Mouse (Mus musculus) liver, embryonic 14.5 days (tissue): ENCODE results near the gene Nipsnap1. TPM values are rescaled to one million over a fixed set of nuclear protein-coding genes. Genes with fewer than 3 reads are reported as not detected.
A peak's percentile ranks its signal among the peaks of the same experiment; 100 is the strongest.

Source experiments
- ATAC-seq: fragments of 200-750 bp; cut with Nextera tagmentation; 2 replicates; pipeline ENCODE4 v1.8.0; 2017; ENCODE audit warnings: moderate number of reproducible peaks, mild to moderate bottlenecking, moderate library complexity; ENCODE audit not compliant: insufficient read depth
- DNase-seq, 3 experiments: peaks; one replicate each; pipeline ENCODE4 v3.0.0-alpha.2; 2012 to 2013; ENCODE audit warnings: low read depth in 3 of 3, low spot score in 3 of 3
- H3K27ac ChIP-seq: fragments of 300-500 bp; sonication (generic); 2 replicates; pipeline ENCODE4 v1.5.1; 2014; ENCODE audit warnings: moderate library complexity, mild to moderate bottlenecking, control low read depth, inconsistent platforms
- H3K27me3 ChIP-seq: fragments of 300-500 bp; sonication (generic); 2 replicates; pipeline ENCODE4 v1.6.1; 2014; ENCODE audit warnings: mild to moderate bottlenecking, low read length, moderate library complexity; ENCODE audit not compliant: control insufficient read depth, insufficient read depth
- H3K36me3 ChIP-seq: fragments of 300-500 bp; sonication (generic); replicated peaks from 2 replicates; pipeline ENCODE4 v1.6.1; 2014; ENCODE audit warnings: low read depth; ENCODE audit not compliant: control insufficient read depth, insufficient read depth
- H3K4me1 ChIP-seq, 2 experiments: fragments of 200-500 bp in 1 of 2; fragments of 300-500 bp in 1 of 2; sonication (generic) in 1 of 2; replicated peaks; 2 replicates each; pipeline ENCODE4 v1.6.1; 2012 to 2014; ENCODE audit warnings: antibody characterized with exemption in 1 of 2, inconsistent platforms in 1 of 2, low read length in 1 of 2; ENCODE audit not compliant: control insufficient read depth in 2 of 2, insufficient read depth in 2 of 2
- H3K4me2 ChIP-seq: fragments of 300-500 bp; sonication (generic); 2 replicates; pipeline ENCODE4 v1.6.1; 2014; ENCODE audit warnings: low read depth, mild to moderate bottlenecking, control low read depth, moderate library complexity
- H3K4me3 ChIP-seq, 2 experiments: fragments of 200-500 bp in 1 of 2; fragments of 300-500 bp in 1 of 2; sonication (generic) in 1 of 2; 2 replicates each; pipeline ENCODE4 v1.5.1; 2012 to 2014; ENCODE audit warnings: low read depth in 2 of 2, low read length in 2 of 2, mild to moderate bottlenecking in 2 of 2, control low read depth in 1 of 2, inconsistent platforms in 1 of 2, moderate library complexity in 1 of 2; ENCODE audit not compliant: insufficient read depth in 1 of 2
- H3K9ac ChIP-seq: fragments of 300-500 bp; sonication (generic); replicated peaks from 2 replicates; pipeline ENCODE4 v1.6.1; 2014; ENCODE audit warnings: mild to moderate bottlenecking, control low read depth, moderate library complexity
- H3K9me3 ChIP-seq: fragments of 300-500 bp; sonication (generic); 2 replicates; pipeline ENCODE4 v1.6.1; 2016; ENCODE audit warnings: low read length, mixed read lengths; ENCODE audit not compliant: control insufficient read depth
- CTCF ChIP-seq: IDR thresholded peaks from 2 replicates; pipeline ENCODE4 v1.5.1; 2016; ENCODE audit warnings: antibody characterized with exemption, low read depth, control low read depth
- EP300 ChIP-seq: IDR thresholded peaks from 2 replicates; pipeline ENCODE4 v1.6.1; 2016; ENCODE audit warnings: antibody characterized with exemption, low read depth
- WGBS: fragments of 180-500 bp; shearing (Covaris S2); extraction: QIAGEN DNeasy Blood & Tissue Kit; methylation state at CpG from one replicate; pipeline ENCODE4 v1.1.7; 2014; ENCODE audit not compliant: insufficient replicate concordance; 5-methylcytosine and 5-hydroxymethylcytosine counted together
- polyA plus RNA-seq, 2 experiments: library from polyadenylated mRNA; depleted of rRNA in 1 of 2; stranded (reverse) in 1 of 2; unstranded in 1 of 2; fragments of >200 nt; fragmentation: Nextera tagmentation in 1 of 2; extraction: Ambion mirVana in 1 of 2; gene quantifications; 2 replicates each; pipeline versions ENCODE4 v1.2.1 to v1.2.3; 2012 to 2014

The Nipsnap1 gene
- polyA plus RNA-seq, 2 experiments: 41.9 to 63.4 TPM

DNA sequence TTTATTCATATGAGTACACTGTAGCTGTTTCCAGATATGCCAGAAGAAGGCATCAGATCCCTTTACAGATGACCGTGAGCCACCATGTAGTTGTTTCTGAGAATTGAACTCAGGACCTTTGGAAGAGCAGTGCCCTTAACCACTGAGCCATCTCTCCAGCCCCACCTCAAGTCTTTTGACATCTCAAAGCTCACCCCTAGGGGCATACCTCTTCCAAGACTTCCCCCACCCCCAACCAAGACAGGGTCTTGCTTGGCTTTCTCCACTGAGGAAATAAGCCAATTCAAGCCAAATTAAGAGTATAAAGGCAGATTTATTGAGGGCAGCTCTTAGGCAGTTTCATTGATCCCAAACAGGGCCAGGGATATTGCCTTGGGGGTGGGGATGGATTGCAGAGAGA lies 11.0 kb upstream of the Nipsnap1 start:
- WGBS: 74% methylated on average over 1 of the region's 1 CpGs
- Histone ChIP-seq H3K9ac (no peak overlapping the region), H3K4me2 (no peak overlapping the region), H3K27ac (no peak overlapping the region), H3K27me3 (no peaks in the 10 kb centered on the region; the same call in none of the 2 replicates), H3K36me3 (no peaks in the 10 kb centered on the region), H3K4me1 (no peaks in the 10 kb centered on the region; a peak in 1 of 4 replicates), H3K9me3 (no peaks in the 10 kb centered on the region), H3K4me3 (no peak overlapping the region)
- ATAC-seq (no peak), DNase-seq (no peak)
- TF ChIP-seq EP300: no peak
- TF ChIP-seq CTCF: no peak

DNA sequence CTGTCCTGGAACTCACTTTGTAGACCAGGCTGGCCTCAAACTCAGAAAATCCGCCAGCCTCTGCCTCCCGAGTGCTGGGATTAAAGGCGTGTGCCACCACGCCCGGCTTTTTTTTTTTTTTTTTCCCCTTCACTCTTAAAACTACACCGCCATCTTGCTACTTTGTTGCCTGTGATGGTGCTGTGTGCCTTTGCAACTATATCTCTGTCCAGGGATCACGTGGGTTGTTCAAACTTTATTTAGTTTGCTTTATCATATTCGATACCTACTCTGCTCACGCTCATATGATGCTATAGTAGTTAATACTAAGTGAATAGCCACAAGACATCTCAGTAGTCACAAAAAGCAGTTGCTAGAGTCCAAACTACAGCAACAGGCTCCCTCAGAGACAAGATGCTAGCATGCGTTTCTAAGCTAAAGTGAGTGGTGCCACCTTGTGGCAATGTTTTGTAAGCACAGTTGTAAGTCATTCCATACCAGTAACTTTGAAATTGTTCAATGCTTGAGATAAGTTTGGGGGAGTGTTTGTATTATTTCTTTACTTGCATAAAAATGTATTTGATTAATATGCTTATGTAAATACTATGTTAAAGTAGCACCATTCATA lies 8.0 kb upstream of the Nipsnap1 start:
- Histone ChIP-seq H3K36me3 (no peaks in the 10 kb centered on the region), H3K9me3 (no peaks in the 10 kb centered on the region), H3K4me2 (no peak overlapping the region), H3K4me1 (no peaks in the 10 kb centered on the region; a peak in 1 of 4 replicates), H3K27me3 (no peaks in the 10 kb centered on the region; the same call in 1 of the 2 replicates), H3K4me3 (no peak overlapping the region), H3K9ac (no peak overlapping the region), H3K27ac (no peak overlapping the region)
- peak in 2 of 3 experiments; percentile 46 to 50 for DNase-seq
- no peak for ATAC-seq
- 24% methylated on average over 10 of the region's 10 CpGs for WGBS
- peak; percentile 82 for TF ChIP-seq CTCF
- TF ChIP-seq EP300: no peak

DNA sequence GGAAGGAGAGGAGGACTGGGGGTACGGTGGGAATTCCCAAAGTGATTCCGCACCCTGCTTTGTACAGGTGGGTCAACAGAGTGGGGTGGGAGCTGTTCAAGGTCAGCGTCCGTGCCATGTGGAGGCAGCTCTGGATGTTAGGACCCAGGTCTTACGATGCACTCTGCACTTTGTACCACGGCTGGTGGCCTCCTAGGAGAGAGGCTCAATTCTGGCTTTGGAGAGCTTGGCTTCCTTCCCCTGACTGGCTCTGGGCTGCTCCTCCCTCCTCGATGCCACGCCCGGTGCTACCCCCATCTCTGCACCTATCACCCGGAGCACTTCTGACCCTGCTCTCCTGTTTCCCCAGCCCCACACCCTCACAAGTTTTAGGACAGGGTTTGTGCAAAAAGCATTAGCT lies 800 bp downstream of the Nipsnap1 start:
- 12% methylated on average over 10 of the region's 10 CpGs for WGBS
- no peaks in the 10 kb centered on the region for H3K27me3 ChIP-seq
- H3K9me3 ChIP-seq: no peaks in the 10 kb centered on the region
- H3K4me2 ChIP-seq: peak overlapping the region; percentile 80
- H3K4me1 ChIP-seq: peaks cover 7 to 17% of the 10 kb centered on the region in 2 experiments
- peak overlapping the region; percentile 63 to 64 for H3K4me3 ChIP-seq
- TF ChIP-seq EP300: no peak
- no peak for TF ChIP-seq CTCF
- peak overlapping the region; percentile 4; the same call in 1 of the 2 replicates for H3K27ac ChIP-seq
- ATAC-seq (peak; percentile 73), DNase-seq (peak in 1 of 3 experiments; percentile 34)
- peak overlapping the region; percentile 51 for H3K9ac ChIP-seq
- no peaks in the 10 kb centered on the region for H3K36me3 ChIP-seq

DNA sequence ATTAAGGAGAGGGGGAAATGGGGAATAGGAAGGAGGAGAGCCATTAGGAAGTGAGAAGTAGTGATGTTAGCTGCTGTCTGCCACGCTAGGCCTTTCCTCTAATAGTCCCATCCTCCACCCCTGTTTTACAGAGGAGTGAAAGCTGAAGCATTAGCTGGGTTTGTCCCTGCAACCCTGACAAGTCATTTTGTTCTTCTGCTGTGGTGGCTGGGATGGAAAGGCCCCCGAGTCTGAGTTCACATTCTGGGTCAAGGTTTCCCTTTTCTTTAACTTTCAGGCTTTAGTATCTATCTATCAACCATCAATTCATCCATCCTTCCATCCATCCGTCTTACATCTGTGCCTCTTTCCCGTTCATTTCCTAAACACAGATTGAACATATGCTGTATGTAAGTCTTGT lies 7.3 kb downstream of the Nipsnap1 start:
- H3K9ac ChIP-seq: no peak overlapping the region
- ATAC-seq: no peak
- peaks cover 0 to 6% of the 10 kb centered on the region in 2 experiments; a peak in 2 of 4 replicates for H3K4me1 ChIP-seq
- no peak overlapping the region for H3K4me3 ChIP-seq
- H3K4me2 ChIP-seq: no peak overlapping the region
- no peaks in the 10 kb centered on the region for H3K9me3 ChIP-seq
- 62% methylated on average over 4 of the region's 4 CpGs for WGBS
- no peak for DNase-seq
- H3K27me3 ChIP-seq: no peaks in the 10 kb centered on the region
- no peak for TF ChIP-seq EP300
- no peak for TF ChIP-seq CTCF
- no peaks in the 10 kb centered on the region for H3K36me3 ChIP-seq
- no peak overlapping the region for H3K27ac ChIP-seq

DNA sequence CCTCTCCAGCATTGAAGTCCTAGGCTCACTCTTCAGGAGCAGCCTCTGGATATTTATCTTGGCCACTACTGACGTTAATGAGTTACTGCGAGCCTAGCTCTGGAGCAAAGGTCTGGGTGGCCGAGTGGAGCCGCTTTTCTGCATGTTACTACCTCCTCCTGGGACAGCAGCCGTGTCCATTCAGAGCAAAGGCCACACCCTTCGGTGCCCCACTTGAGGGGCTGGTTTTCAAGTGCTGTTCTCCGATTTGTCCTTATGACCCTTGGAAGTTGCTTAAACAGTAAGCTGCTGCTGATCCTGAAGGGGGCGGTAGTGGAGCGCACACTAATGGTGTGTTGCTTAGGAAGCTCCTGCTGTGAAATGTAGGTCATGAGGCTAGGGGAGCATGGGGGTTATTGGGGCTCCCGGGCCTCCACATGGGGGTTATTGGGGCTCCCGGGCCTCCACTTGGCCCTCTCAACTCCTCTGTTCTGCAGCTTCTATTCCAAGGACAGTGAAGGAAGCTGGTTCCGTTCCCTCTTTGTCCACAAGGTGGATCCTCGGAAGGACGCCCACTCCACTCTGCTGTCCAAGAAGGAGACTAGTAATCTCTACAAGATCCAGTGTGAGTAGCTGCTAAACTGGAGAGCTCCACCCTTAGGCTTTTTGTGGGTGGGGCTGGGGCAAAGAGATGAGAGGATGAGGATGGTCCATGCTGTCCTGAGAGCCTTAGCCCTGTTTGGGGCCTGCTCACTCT lies 9.3 kb downstream of the Nipsnap1 start:
- Histone ChIP-seq H3K4me1 (peaks cover 0 to 6% of the 10 kb centered on the region in 2 experiments; a peak in 2 of 4 replicates), H3K36me3 (no peaks in the 10 kb centered on the region; the same call in 1 of the 2 replicates), H3K9ac (no peak overlapping the region), H3K4me3 (no peak overlapping the region), H3K4me2 (peak overlapping the region; percentile 36; the same call in 1 of the 2 replicates), H3K9me3 (no peaks in the 10 kb centered on the region), H3K27me3 (no peaks in the 10 kb centered on the region), H3K27ac (no peak overlapping the region)
- ATAC-seq (peak; percentile 77), DNase-seq (peak; percentile 35 to 44 (median 41))
- WGBS: 57% methylated on average over 14 of the region's 14 CpGs
- TF ChIP-seq EP300 (no peak), CTCF (peak; percentile 68)
